Mouse (Mus musculus): ENCODE measurements at regions not wholly inside any gene's neighbourhood (a gene's known extent, or its start where the extent isn't known, plus 50 kb on each side); places are given as distances from the start of the nearest gene placed in this dataset.

DNA sequence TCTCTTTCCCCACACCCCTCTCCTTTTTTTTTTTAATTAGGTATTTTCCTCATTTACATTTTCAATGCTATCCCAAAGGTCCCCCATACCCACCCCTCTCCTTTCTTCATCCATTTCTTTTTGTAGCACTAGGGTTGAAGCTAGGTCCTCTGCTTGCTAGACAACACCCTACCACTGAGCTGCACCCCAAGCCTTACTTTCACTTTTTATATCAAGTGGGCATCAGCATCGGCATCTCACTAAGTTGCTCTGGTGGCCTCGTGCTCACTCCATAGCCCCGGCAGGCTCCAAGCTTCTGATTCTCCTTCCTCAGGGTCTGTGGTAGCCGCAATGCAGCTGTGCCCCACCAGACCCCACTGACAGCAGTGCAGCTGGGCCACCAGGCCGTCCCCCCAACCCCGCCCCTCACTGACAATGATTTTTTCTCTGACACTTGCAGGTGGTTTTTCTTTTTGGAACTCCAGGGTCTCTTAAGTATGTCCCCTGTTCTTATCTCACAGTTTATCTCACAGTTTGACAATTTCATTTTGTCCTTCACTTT lies 77.5 kb downstream of the Nufip1 start:
- Histone ChIP-seq H3K9ac (replicated peaks) (no peak overlapping the region), H3K4me2 (no peak overlapping the region), H3K36me3 (no peaks in the 10 kb centered on the region), H3K4me1 (replicated peaks) (peaks cover 12% of the 10 kb centered on the region), H3K9me3 (no peaks in the 10 kb centered on the region), H3K27me3 (no peaks in the 10 kb centered on the region), H3K27ac (no peak overlapping the region), H3K4me3 (replicated peaks) (no peak overlapping the region)
- 82% methylated on average over 6 of the region's 6 CpGs for WGBS
- no peak for ATAC-seq (ENCODE audit: insufficient number of reproducible peaks, insufficient read depth, low FRiP score, low TSS enrichment, low read depth)

DNA sequence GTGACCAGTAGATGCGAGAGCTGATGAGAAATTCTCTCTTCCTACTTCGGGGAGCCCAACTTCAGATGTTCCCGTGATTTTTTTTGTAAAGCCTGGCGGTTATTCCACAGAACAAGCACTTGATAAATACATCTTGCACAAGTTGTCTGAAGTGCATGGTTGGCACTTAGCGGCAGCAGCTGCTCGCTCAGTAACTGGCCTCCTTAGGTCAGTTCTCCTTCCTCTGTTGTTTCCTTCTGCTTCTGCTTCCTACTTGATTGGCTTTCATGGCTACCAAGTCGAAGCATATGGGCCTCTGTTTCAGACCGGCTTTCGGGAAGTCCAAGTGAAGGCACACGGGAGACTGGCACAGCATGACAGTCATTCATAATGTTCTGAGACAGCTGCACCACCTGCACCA lies 84.6 kb downstream of the Nufip1 start:
- WGBS = 84% methylated on average over 10 of the region's 10 CpGs
- ATAC-seq (ENCODE audit: insufficient number of reproducible peaks, insufficient read depth, low FRiP score, low TSS enrichment, low read depth) = no peak
- no peaks in the 10 kb centered on the region for H3K4me1 ChIP-seq (replicated peaks)
- H3K27ac ChIP-seq = no peak overlapping the region
- no peak overlapping the region for H3K4me2 ChIP-seq
- H3K4me3 ChIP-seq (replicated peaks) = no peak overlapping the region
- no peaks in the 10 kb centered on the region for H3K36me3 ChIP-seq
- no peaks in the 10 kb centered on the region for H3K9me3 ChIP-seq
- H3K27me3 ChIP-seq = no peaks in the 10 kb centered on the region
- no peak overlapping the region for H3K9ac ChIP-seq (replicated peaks)

DNA sequence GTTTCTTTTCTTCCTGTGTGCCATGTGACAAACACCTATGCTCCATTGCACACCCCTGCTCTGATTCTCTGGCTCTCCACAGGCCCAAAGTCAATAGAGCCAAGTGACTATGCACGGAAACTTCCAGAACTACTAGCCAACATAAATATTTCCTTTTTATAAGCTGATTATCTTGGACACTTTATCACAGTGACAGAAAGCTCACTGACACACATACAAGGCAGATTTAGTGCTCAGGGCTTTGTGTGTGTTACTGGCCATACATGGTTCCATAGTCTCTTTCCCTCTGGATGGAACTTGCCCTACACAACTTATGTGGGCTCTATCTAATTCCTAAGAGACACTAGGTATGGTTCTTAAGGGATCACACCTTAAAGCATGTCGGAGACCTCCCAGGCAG lies 86.7 kb downstream of the Nufip1 start:
- Histone ChIP-seq H3K27me3 (no peaks in the 10 kb centered on the region), H3K4me1 (replicated peaks) (no peaks in the 10 kb centered on the region), H3K27ac (no peak overlapping the region), H3K36me3 (no peaks in the 10 kb centered on the region), H3K9ac (replicated peaks) (no peak overlapping the region), H3K4me3 (replicated peaks) (no peak overlapping the region), H3K4me2 (no peak overlapping the region), H3K9me3 (no peaks in the 10 kb centered on the region)
- WGBS = 89% methylated on average over 2 of the region's 2 CpGs
- ATAC-seq (ENCODE audit: insufficient number of reproducible peaks, insufficient read depth, low FRiP score, low TSS enrichment, low read depth) = no peak

DNA sequence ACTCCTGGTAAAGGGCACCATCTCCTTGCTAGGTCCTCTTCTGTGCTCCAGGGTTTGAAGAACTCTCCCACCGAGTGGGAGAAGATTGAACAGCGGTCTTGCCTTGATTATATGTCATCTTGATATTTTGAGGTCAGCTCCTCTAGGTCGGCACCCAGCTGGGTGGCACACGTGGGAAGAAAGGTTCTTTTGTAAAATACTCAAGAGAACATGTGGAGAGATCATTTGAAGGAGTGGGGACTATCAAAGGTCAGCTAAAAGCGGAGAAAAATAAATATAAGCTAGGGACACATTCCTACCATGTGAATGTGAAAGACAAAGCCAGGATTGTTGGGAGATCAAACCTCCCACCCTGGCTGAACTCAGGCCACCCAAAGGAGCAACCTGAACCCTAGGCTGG lies 87.7 kb downstream of the Nufip1 start:
- no peak for ATAC-seq (ENCODE audit: insufficient number of reproducible peaks, insufficient read depth, low FRiP score, low TSS enrichment, low read depth)
- WGBS = 69% methylated on average over 5 of the region's 5 CpGs
- H3K36me3 ChIP-seq = no peaks in the 10 kb centered on the region
- H3K9me3 ChIP-seq = no peaks in the 10 kb centered on the region
- H3K27me3 ChIP-seq = no peaks in the 10 kb centered on the region
- no peak overlapping the region for H3K9ac ChIP-seq (replicated peaks)
- H3K4me1 ChIP-seq (replicated peaks) = no peaks in the 10 kb centered on the region
- no peak overlapping the region for H3K27ac ChIP-seq
- H3K4me3 ChIP-seq (replicated peaks) = no peak overlapping the region
- no peak overlapping the region for H3K4me2 ChIP-seq

DNA sequence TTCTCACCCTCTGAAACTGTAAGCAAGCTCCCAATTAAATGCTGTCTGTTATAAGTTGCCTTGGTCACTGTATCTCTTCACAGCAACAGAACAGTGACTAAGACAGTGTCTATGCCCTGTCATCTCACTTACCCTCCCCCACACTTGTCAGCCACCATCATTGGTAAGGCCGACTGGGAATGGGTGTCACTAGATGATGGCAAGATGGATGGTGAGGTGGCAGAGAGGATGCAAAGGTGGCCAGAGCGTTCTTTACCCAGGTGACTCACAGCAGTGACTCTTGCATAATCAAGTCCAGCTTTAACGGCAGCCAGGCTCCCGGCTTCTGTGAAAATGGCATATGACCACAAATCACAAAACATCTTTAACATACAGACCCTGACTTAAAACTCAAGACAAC lies 91.9 kb downstream of the Nufip1 start:
- no peaks in the 10 kb centered on the region for H3K27me3 ChIP-seq
- ATAC-seq (ENCODE audit: insufficient number of reproducible peaks, insufficient read depth, low FRiP score, low TSS enrichment, low read depth) = no peak
- no peak overlapping the region for H3K4me3 ChIP-seq (replicated peaks)
- WGBS = 84% methylated on average over 4 of the region's 4 CpGs
- no peak overlapping the region for H3K9ac ChIP-seq (replicated peaks)
- no peaks in the 10 kb centered on the region for H3K36me3 ChIP-seq
- no peak overlapping the region for H3K27ac ChIP-seq
- H3K9me3 ChIP-seq = no peaks in the 10 kb centered on the region
- no peaks in the 10 kb centered on the region for H3K4me1 ChIP-seq (replicated peaks)
- H3K4me2 ChIP-seq = no peak overlapping the region

- H3K27me3 ChIP-seq = no peaks in the 10 kb centered on the region
- no peak overlapping the region for H3K9ac ChIP-seq (replicated peaks)
- H3K4me2 ChIP-seq = no peak overlapping the region
- H3K36me3 ChIP-seq = no peaks in the 10 kb centered on the region
- H3K27ac ChIP-seq = no peak overlapping the region
- no peak overlapping the region for H3K4me3 ChIP-seq (replicated peaks)
- no peak for ATAC-seq (ENCODE audit: insufficient number of reproducible peaks, insufficient read depth, low FRiP score, low TSS enrichment, low read depth)
- no peaks in the 10 kb centered on the region for H3K4me1 ChIP-seq (replicated peaks)
- H3K9me3 ChIP-seq = no peaks in the 10 kb centered on the region
- 82% methylated on average over 1 of the region's 1 CpGs for WGBS
These were observed 92.4 kb downstream of the Nufip1 start for GRCm38 (mm10) chr14:76203135-76203534.

DNA sequence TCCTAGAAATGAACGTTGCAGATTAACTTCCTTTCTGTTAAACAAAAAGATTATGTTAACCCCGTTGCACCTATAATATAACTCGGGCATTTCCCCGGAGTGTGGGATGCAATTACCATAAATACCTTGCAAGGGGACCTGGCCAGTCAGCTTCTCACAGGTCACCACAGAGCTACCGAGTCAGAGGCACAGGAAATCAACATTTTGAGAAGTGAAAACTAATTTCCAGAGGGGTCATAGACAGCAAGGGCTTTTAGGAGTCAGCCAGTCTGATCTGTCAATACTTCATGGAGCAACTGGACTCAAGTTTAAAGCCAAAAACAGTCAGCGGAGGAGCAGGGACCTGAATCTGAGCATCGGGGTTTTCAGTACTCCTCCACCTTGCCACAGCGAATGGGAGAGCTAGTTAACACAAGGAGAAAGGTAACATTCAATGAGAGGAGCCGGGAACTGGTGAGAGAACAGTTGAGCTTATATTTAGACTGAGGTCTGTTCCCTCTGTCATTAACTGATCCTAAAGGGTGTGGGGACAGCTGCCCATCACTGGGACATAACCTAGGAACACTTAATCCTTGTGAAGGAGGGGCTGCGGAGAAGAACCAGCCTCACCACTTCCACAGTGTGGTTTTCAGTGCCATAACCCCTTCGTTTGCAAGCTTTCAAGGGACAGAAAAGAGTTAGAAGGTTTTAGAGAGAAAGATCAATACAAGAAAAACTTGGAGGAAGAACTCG lies 105.9 kb downstream of the Nufip1 start:
- Histone ChIP-seq H3K27ac (no peak overlapping the region), H3K27me3 (no peaks in the 10 kb centered on the region), H3K4me3 (replicated peaks) (no peak overlapping the region), H3K9me3 (peaks cover 10% of the 10 kb centered on the region), H3K4me1 (replicated peaks) (no peaks in the 10 kb centered on the region; the same call in 1 of the 2 replicates), H3K36me3 (no peaks in the 10 kb centered on the region), H3K4me2 (no peak overlapping the region), H3K9ac (replicated peaks) (no peak overlapping the region)
- no peak for ATAC-seq (ENCODE audit: insufficient number of reproducible peaks, insufficient read depth, low FRiP score, low TSS enrichment, low read depth)
- 69% methylated on average over 12 of the region's 12 CpGs for WGBS

GRCm38 (mm10) chr14:76217178-76217500 lies 106.4 kb downstream of the Nufip1 start:
- Histone ChIP-seq H3K27ac (no peak overlapping the region), H3K9ac (replicated peaks) (no peak overlapping the region), H3K4me1 (replicated peaks) (no peaks in the 10 kb centered on the region; the same call in 1 of the 2 replicates), H3K27me3 (no peaks in the 10 kb centered on the region), H3K4me3 (replicated peaks) (no peak overlapping the region), H3K9me3 (peaks cover 10% of the 10 kb centered on the region), H3K4me2 (no peak overlapping the region), H3K36me3 (no peaks in the 10 kb centered on the region)
- no peak for ATAC-seq (ENCODE audit: insufficient number of reproducible peaks, insufficient read depth, low FRiP score, low TSS enrichment, low read depth)
- WGBS = 69% methylated on average over 9 of the region's 9 CpGs

DNA sequence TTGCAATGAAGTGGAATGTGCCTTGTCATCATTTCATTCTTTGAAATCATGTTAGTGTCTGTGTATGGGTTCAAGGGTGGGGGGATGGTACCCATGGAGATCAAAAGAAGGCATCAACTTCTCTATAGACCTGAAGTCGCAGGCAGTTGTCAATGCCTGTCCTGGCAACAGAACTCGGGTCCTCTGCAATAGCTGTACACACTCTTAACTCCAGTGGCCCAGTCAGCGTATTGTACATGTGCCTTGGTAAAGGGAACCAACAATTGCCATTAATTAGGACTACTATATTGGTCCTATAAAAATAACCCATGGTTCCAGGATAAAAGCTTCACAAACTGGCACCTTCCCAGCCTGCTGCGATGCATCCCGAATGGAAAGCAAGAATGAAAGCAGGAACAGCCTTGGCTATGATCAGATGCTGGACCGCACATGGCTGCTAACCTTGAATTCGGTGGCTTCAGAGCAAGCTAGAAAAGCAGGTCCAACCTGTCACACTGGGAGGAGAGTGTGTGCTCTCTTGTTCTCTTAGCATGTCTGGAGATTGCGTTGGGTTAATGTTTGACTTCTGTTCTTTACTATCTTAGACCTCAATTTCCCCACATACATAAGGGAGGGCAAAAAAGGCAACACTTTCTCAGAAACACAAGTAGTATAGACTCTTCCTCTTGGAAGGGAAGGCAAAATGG lies 107.0 kb downstream of the Nufip1 start:
- Histone ChIP-seq H3K4me1 (replicated peaks) (no peaks in the 10 kb centered on the region; the same call in 1 of the 2 replicates), H3K9me3 (peaks cover 10% of the 10 kb centered on the region), H3K27ac (no peak overlapping the region), H3K4me3 (replicated peaks) (no peak overlapping the region), H3K9ac (replicated peaks) (no peak overlapping the region), H3K4me2 (no peak overlapping the region), H3K36me3 (no peaks in the 10 kb centered on the region), H3K27me3 (no peaks in the 10 kb centered on the region)
- ATAC-seq (ENCODE audit: insufficient number of reproducible peaks, insufficient read depth, low FRiP score, low TSS enrichment, low read depth) = no peak
- WGBS = 87% methylated on average over 8 of the region's 8 CpGs

GRCm38 (mm10) chr14:76220952-76221351 lies 110.3 kb downstream of the Nufip1 start:
- Histone ChIP-seq H3K27ac (no peak overlapping the region), H3K36me3 (no peaks in the 10 kb centered on the region), H3K4me2 (no peak overlapping the region), H3K9me3 (peaks cover 10% of the 10 kb centered on the region), H3K27me3 (no peaks in the 10 kb centered on the region), H3K9ac (replicated peaks) (no peak overlapping the region), H3K4me3 (replicated peaks) (no peak overlapping the region), H3K4me1 (replicated peaks) (no peaks in the 10 kb centered on the region; the same call in 1 of the 2 replicates)
- WGBS = 80% methylated on average over 5 of the region's 5 CpGs
- ATAC-seq (ENCODE audit: insufficient number of reproducible peaks, insufficient read depth, low FRiP score, low TSS enrichment, low read depth) = no peak

DNA sequence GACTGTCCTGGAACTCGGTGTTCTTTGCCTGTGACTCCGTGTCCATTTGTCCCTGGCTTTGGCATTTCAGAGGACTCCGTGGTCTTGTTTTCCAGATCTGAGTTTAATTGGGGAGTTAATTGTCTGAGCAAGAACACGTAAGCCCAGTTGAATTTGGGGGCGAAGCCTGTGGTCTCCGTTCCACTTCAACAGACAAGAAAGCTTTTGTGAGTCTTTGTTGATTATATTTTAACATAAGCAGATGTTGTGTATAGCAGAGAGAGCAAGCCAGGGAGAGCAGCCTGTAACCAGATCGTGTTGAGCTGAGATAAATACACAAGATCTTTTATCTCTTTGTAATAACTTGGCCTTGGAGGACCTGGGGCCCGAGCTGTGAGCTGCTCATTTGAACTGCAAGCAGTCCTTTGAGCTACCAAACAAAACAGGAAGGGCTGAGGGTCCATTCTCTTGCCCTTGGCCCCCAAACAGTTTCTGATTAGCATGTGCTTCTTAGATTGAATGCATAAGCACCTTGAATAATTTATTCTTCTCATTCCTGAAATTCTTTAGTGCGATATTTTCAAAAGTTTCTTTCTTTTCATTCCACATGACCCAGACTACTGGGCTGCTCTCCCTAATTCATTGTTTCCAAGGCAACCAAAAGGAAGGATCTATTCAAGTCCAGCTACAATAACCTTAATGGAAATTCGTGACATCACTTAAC lies 111.1 kb downstream of the Nufip1 start:
- Histone ChIP-seq H3K36me3 (no peaks in the 10 kb centered on the region), H3K27ac (no peak overlapping the region), H3K4me1 (replicated peaks) (no peaks in the 10 kb centered on the region; the same call in 1 of the 2 replicates), H3K9ac (replicated peaks) (no peak overlapping the region), H3K27me3 (no peaks in the 10 kb centered on the region), H3K4me2 (no peak overlapping the region), H3K4me3 (replicated peaks) (no peak overlapping the region), H3K9me3 (peaks cover 10% of the 10 kb centered on the region)
- WGBS = 70% methylated on average over 10 of the region's 10 CpGs
- no peak for ATAC-seq (ENCODE audit: insufficient number of reproducible peaks, insufficient read depth, low FRiP score, low TSS enrichment, low read depth)
